Mouse (Mus musculus) brain, adult 2 months (tissue): ENCODE results near the gene Rps6ka3.

Experiments
- DNase-seq: peaks from one replicate; pipeline ENCODE4 v3.0.0; 2011; ENCODE audit warnings: low read depth, low spot score

Gene Rps6ka3

GRCm38 (mm10) chrX:159321342-159321741 is 111.2 kb downstream of the Rps6ka3 start:
- DNase-seq = peak; percentile 82

DNA sequence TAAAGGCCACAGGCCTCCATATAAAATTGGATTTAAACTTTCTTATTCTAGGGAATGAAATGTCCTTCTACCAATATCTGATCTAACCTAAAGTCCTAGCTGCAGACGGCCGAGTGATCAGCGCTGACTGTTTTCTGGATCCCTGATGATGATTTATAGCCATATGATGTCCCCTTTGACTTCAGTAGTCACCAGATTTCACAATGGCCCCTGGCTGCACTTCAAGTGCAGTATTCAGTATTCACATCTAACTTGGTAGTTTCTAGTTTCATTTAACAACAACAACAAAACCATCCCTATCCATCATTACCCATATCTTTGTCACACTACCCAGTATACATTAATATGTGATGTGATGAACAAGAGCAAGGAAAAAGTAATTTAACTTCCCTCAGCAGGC is 154.4 kb downstream of the Rps6ka3 start:
- DNase-seq = no peak

DNA sequence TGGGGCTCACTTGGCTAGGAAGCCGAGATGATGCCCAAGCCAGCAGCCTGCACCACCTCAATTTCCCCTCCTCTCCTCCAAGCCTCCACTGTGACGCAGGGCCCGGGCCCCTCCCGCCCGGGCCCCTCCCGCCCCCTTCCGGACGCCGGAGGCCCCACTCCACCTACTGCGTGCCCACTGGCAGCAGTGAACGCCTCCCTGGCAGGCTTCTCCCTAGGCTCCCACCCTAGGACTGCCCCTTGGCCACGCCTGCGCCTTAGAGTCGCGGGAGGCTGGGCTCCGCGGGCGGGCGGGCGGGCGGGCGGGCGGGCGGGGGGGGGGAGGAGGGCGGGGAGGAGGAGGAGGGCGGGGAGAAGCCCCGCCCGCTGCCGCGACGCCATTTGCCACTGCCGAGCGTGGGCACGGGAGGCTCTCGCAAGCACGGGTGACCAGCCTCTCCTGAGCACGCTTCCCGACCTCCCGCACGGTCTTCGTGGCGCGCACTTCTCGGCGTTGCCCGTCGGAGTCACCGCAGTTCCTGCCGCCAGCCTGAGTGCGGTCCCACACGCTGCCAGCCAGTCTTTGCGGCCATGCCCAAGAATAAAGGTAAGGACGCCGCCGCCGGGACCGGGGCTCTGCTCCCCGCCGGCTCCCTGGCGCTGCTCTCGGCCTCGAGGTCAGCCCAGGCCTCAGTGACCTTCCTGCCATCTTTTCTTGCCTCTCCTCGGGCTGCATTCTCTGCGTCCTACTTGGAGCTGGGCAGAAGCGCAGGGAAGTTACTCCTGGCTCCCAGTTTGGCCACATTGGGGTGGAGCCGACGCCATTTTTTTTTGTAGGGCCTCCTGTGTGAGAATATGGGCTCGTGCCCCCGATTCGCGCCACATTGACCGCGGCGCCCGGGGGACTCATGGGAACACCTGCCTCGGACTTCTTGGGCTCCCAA is 162.0 kb downstream of the Rps6ka3 start, which contains the start of gene Eif1ax:
Eif1ax (plus strand) TSS at position 348 of the 922 bp plus-strand sequence.
- peak; percentile 88 for DNase-seq

- DNase-seq = peak; percentile 5
Measured at GRCm38 (mm10) chrX:159372753-159373144, 162.6 kb downstream of the Rps6ka3 start.

DNA sequence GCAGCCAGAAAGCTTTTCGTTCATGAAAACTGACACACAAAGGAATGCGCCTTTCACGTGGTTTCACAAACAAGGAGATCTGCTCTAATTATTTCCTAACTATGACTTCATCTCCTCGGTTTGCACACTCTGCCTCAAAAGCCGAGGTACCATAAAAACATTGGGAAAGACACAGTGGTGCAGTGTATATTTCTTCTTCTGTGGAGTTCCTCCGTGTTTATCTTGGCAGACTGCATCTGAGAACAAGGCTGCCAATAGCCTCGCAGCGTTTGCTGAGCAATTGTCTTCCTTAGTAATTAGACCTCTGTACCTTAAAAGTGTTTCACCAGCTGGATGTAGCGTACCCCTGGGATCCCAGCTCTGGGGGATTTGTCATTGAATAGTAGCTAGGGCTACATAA is 177.0 kb downstream of the Rps6ka3 start:
- DNase-seq = no peak

DNA sequence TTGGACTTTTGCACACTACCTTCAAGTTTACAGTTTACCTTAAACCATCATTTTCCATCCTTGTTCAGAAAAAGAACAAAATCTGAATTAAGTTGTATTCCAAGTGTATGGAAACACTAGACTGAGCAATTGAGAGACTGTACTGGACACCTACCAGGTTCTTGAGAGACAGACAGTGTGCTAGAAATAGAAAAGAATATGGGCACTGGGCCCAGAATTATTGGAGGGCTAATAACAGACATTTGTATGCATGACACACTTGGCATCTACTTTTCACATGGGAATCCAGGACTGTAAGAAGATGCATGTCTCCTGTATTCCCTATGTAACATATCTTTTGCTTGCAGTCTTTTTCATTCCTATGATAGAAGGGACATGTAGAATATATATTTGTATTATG is 178.8 kb downstream of the Rps6ka3 start:
- DNase-seq = peak; percentile 66

DNA sequence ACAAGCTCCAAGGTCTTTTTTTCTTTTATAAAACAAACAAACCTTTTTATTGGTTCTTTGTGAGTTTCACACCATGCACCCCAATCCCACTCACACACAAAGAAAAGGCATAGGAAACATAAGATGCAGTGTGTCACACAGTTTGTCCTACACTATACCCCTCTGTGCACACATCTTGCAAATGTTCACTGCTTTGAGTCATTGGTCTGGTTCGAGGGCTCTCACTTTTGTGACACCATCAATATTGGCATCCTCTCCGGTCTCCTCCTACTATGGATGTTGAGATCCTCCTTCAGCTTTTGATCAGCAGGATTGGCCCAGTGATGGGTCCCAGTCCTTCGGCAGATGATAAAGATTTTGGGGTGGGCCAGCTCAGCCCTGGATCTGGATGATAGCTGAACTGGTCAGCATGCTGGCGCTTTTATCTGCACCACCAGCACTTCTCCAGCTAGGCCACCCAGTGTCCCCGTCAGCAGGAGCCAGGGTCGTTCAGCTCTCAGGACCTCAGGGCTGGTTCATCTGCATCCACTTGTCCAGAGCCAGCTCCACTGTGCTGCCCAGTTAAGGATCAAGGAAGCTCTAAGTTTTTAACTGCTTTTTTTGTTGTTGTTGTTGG is 180.3 kb downstream of the Rps6ka3 start:
- DNase-seq = no peak

GRCm38 (mm10) chrX:159391239-159391638 is 181.1 kb downstream of the Rps6ka3 start:
- no peak for DNase-seq

GRCm38 (mm10) chrX:159409253-159409652 is 199.1 kb downstream of the Rps6ka3 start:
- DNase-seq = peak; percentile 71

GRCm38 (mm10) chrX:159414130-159414828 is 204.2 kb downstream of the Rps6ka3 start, which contains the start of gene Map7d2:
Map7d2 (plus strand) TSS chrX:159414572.
- peak; percentile 84 for DNase-seq

- DNase-seq = peak; percentile 42
Measured at GRCm38 (mm10) chrX:159414829-159415673, 204.9 kb downstream of the Rps6ka3 start.
